Mouse (Mus musculus) spleen, adult 12 weeks (tissue): Measurements from ENCODE around the gene Ppip5k1.

ENCODE experiments used
- DNase-seq: peaks from one replicate; pipeline ENCODE4 v3.0.0; 2022; ENCODE audit warnings: low spot score

The Ppip5k1 gene

DNA sequence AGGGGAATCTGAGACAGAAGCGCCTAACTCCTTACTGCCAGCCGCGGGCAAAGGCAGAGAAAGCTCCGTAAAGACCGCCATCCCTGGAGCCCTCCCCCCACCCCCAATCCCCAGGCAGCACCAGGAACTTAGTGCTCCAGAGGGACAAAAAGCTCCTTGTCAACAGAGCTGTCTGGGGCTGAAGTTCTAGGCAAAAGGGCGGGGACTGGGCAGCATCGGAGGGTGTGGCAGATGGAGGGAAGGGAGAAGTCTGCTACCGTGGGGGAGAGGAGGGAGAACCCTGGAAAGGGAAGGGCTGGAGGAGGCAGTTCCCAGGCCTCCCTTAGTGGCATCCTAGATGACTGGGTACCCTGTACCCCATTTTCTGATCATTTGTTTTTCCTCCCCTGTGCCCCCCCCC lies 57.1 kb downstream of the Ppip5k1 start:
- DNase-seq = no peak

DNA sequence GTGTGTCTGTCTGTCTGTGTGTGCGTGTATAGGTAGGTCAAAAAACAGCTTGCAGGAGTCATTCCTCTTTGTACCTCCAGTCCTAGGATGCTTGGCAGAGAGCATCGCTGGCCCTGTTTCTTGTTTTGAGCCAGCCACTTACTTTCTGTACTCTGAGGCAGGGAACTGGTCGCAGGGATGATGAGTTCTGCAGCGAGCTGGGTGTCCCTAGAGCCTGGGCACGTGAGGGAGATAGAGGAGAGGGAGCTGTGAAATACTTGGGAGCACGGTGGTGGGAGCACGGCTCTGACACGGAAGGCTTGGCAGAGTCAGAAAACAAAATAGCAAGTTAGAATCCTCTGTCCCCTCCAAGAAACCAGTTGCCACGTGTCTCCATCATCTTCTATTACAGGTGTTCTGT lies 57.5 kb downstream of the Ppip5k1 start:
- DNase-seq = no peak

DNA sequence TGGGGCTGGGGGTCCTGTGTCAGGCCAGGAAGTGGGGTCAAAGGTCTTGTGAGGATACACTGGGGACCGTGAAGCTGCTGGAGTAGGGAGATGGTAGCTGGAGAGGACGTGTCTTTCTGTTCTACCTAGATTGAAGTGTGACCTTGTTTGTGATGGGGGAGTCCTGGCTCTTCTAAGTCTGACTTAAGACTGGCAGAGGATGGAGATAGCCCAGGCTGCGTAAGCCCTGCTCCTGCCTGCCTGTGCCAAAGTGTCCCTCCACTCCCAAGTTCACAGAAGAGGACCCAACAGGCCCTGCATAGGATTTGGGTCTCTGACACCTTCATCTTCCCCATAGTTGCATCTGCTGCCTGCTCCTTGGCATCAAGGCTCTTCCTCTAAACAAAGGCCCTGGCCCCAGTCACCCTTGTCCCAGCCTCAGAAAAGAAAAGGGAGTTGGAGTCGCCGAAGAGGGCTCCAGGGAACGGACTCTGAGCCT lies 58.4 kb downstream of the Ppip5k1 start:
- no peak for DNase-seq

GRCm38 (mm10) chr2:121295608-121296571 lies 59.3 kb downstream of the Ppip5k1 start:
- no peak for DNase-seq

DNA sequence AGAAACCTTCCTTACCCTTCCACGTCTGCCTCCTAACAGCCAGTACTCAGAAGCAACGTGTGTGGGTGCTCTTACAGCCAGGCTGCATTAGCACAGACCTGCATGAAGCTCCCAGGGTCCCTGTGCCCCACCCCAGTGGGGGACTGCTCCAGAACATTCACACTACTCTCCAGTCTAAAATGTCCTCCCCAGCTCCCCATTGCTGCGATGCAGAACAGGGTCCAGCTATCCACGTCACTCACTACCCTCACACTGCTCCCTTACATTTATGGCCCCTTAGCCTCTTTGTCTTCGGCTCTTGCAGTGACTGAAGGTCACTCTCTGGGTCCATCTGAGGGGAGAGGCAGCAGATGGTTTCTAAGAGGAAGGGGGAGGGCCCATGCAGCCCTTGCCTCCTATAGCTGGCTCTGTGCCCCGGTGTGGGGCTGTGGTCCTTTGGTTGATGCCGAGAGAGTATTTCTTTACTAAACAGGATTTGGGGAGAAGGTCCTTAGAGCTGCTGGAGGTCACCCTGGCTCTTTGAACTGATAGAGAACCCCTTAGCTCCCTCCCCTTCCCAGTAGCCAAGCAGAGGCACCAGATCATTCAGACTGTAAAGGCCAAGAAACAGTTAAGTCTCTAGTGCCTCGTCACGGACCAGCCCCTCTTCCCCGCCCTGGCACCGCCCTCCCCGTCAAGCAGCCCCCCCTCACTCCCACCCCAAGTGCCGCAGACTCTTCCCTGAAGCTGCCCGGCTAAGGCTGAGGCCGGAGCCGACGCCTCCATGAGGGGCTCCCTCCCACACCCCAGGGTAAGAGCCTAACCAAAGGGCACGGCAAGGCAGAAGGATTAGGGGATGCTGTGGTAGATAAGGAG lies 60.2 kb downstream of the Ppip5k1 start:
- no peak for DNase-seq

- no peak for DNase-seq
Measured at GRCm38 (mm10) chr2:121294182-121294581, 61.0 kb downstream of the Ppip5k1 start.

- DNase-seq = no peak
Measured at GRCm38 (mm10) chr2:121292316-121293013, 62.7 kb downstream of the Ppip5k1 start.

DNA sequence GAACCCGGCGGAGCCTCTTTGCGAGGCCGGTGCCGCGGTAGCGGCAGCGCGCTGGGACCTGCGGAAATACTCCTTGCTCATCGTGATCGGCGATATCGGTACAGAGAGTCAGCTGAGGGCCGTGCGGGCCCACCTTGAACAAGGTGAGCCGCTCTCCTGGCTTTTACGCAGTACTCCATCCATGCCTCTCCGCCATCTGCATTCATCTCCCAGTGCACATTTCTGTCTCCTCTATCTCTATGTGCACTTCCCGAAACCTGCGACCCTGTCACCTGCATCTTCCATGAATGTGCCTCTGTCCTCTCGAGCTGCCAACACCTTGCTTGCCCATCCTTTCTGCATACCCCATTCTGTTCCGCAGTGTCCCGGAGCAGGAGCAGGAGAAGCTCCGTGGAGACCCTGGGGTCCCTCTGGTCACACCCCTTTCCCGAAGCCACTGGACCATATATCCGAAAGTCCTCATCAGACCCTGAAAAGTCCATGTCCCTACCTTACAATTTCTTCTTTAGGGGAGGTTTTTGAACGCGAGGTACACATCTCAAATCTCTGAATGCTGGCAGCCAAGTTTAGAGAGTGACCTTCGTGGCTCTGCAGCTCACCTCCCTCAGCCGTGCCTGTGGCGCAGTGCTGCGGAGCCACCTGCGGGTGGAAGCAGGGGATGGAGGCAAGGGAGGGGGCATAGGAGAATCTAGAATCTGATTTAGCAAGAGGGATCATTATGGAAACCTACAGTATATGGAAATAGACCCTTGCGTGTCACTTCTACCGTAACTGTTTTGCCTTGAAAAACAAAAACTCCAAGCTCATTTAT lies 65.3 kb downstream of the Ppip5k1 start:
- DNase-seq = no peak

DNA sequence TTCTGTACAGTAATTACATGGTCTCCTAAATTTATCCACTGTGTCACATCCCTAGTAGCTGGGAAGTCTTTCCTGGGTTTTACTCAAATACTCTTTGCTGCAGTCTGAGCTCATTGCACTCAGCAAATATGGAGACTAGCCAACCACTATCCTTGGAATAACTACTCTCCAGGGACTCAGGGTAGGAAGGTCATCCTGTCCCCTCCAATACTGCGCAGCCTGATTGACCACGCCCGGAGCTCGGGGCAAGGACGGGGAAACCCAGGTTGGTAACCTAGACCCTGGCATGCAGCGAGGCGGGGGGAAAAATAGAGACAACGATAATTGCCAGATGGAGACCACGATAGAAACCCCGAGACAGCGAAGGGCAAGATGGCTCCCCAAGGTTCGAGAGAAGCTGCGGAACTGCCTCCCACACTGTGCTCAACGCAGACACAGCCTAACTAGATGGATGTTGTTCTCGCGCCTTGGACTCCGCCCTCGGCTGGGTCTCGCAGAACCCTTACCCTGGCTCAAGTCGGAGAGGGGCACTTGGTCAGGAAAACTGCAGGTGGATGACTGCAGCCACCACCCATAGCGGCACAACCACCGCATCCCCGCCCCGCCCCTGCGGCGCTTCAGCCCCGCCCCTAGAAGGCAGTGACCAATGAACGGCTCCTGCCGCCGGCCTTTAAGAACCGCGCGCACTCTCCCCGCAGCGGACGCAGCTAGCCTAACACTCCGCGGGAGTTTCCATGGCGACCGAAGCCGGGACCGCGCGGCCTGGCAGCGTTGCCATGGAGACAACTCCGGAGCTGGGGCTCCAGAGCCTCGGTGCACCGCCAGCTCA lies 66.1 kb downstream of the Ppip5k1 start, which contains the start of gene Map1a:
Map1a (plus strand) TSS at position 700 of the 829 bp plus-strand sequence.
- peak; percentile 78 for DNase-seq

GRCm38 (mm10) chr2:121287850-121288249 lies 67.3 kb downstream of the Ppip5k1 start:
- no peak for DNase-seq

DNA sequence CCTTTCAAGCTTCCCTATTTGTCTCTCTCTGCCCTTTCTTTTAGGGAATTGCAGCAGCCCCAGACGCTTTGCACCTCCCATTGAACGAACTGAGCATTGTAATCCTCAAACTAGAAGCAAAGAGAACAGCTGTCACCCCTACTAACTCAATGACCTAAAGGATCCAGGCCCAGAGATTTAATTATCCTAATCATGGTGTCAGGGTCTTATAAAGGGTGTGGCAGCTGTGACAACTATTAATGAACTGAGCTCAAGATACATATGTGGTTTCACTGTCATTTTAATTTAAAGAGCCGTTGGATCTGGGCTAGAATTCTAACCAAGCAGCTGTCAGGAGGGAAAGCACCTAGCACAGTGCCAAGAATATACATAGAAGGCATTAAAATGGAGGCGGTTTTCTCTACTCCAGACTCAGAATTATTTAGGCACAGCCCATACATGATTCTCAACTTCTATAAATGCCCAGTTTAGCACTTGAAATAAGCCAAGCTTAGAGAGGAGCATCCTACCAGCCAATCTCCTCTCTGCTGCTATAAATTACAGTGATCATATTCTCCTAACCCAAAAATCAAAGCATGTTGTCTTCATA lies 83.2 kb downstream of the Ppip5k1 start:
- DNase-seq = no peak

DNA sequence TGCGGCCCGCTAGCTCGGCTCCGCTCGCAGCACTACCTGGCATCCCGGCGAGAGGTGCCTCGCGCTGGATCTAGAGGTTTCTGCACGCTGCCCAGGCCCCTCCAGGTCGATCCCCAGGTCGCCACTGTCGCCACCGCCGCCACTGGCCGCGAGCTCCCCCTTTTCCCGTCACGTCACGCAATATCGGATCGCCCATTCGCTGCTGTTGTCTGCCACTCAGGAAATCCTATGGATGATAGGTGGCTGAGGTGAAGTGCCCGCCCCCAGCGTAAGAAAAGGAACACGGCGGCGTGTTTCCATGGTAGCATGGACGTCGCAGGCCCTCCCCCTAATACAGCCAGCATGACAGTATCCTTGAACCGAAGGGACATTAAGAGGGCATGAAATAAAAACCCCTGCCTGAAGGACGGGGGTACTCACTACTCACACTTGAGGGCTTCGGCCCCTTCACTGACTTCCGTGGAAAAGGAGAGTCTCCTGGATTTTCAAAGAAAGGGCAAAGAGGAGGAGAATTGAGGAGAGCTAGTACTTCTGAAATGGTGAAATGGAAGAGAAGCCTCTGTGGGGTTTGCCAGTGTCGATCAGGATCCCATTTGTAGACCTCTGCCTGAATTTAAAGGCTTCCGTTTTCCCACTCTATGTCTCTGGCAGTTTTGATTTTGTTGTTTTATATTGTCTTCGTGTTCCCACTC lies 83.8 kb downstream of the Ppip5k1 start, which contains the start of gene Trp53bp1:
Trp53bp1 (minus strand) TSS at position 172 of the 692 bp plus-strand sequence.
- DNase-seq = peak; percentile 85

DNA sequence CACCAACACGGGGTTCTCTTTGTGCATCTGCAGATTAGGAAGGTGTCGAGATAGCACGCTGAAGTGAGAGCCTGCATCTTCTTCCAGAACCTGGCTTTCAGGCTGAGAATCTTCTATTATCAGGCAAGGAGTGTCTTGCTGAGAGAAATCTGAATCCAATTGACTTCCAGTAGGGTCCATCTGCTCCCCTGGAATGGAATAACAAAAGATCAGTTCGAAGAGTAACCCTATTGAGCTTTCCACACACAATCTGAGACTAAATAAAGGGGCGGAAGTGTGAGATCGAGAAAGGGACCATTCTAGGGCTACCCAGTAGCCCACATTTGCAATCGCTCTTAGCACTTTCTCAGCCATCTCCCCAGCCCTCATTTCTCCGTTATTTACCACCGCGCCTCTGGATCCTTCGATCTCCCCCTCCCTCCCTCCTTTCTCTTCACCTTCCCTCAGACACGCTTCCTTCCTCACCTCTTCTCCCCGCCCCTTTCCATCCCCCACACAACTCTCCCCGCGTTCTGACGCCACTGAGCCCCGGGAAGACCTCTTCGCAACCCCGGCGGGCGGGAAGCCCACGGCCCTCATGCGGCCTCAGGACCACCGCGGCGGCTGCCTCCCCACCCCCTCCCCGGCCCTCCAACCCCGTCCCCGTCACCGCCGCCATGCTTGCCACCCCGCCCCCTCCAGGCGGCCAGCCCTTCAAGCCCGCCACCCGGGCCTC lies 84.5 kb downstream of the Ppip5k1 start:
- no peak for DNase-seq

DNA sequence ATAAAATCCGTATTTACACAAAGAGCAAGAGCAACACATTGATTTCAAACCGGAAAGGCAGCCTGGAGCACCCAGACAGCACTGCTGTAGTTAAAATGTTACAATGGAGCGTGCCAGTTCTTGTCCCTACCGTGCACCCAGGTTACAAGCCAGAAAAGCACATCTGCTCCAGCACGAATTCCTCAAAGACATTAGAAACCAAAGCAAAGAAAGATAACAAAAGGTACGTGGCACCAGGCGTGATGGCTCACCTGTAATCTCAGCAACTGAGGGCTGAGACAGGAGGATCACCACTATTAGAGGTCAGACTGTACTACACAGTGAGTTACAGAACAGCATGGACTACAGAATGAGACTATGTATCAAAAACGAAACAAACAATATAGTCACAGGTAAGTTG lies 86.8 kb downstream of the Ppip5k1 start:
- DNase-seq = no peak
